Mouse (Mus musculus) lung, postnatal 0 days (tissue): ENCODE results near the gene Hoxa7.

Experiments used
- CTCF ChIP-seq: IDR thresholded peaks from 2 replicates; pipeline ENCODE4 v1.5.1; 2016; ENCODE audit warnings: antibody characterized with exemption, mild to moderate bottlenecking
- EP300 ChIP-seq: IDR thresholded peaks from 2 replicates; pipeline ENCODE4 v1.6.1; 2016; ENCODE audit warnings: antibody characterized with exemption, mild to moderate bottlenecking, control low read depth

DNA sequence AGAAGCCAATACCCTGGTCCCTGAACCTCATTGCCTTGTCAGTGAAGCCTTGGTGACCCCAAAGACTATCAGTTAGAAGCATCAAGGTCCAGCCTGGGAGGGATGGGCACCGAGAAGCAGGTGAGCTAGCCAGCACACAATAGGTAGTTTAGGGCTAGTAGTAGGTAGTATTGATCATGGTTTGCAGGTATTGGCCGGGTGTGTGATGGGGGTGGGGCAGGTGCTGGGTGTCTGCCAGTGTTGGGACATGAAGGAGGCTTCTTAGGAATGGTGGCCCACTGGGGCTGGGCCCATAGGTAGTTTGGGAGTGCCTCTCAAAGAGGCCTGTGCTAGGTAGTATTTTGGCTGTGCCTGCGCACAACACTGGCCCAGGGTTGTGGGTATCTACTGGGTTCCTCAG, 6.6 kb downstream of the Hoxa7 start:
- no peak for TF ChIP-seq EP300
- no peak for TF ChIP-seq CTCF
